In genomic region chr12:15644074-15644672, GRCm38 (mm10) we compare ENCODE assay signal across 15 mouse cellular contexts.
DNase-seq lines count a peak whose midpoint lies in the region; ATAC-seq lines count a peak whose summit lies in the region.
"Had no signal": no experiment of that assay in that cellular context is flagged by ENCODE, and none has a peak within 500 bp of the region (broad histone marks: within the 10 kb centered on the region; RNA-seq: fewer than 3 reads in every experiment).

No protein-coding gene starts in this region.

- no peak overlapping the region for H3K27ac ChIP-seq in forebrain, embryonic 14.5 days (ENCODE audit: low read depth, low read length)
- no peak overlapping the region for H3K27ac ChIP-seq in forebrain, embryonic 15.5 days (replicated peaks)
- H3K27ac ChIP-seq in midbrain, embryonic 12.5 days (replicated peaks) = no peak overlapping the region
- H3K27ac ChIP-seq in midbrain, embryonic 16.5 days (ENCODE audit: low read length) = no peak overlapping the region
- H3K27ac ChIP-seq in limb, embryonic 12.5 days = 0 out of 2 replicates have a peak overlapping the region, but pooled peaks have one; percentile 4
- H3K27ac ChIP-seq: heart, embryonic 13.5 days; hindbrain, embryonic 13.5 days had no signal

- no peak overlapping the region for H3K9ac ChIP-seq in forebrain, embryonic 14.5 days (ENCODE audit: low read length)
- H3K9ac ChIP-seq in forebrain, embryonic 15.5 days (replicated peaks) = no peak overlapping the region
- no peak overlapping the region for H3K9ac ChIP-seq in midbrain, embryonic 12.5 days (replicated peaks)
- no peak overlapping the region for H3K9ac ChIP-seq in midbrain, embryonic 16.5 days (ENCODE audit: low read depth, low read length)
- H3K9ac ChIP-seq in limb, embryonic 12.5 days (replicated peaks) = no peak overlapping the region
- H3K9ac ChIP-seq: heart, embryonic 13.5 days; hindbrain, embryonic 13.5 days had no signal

- no peaks in the 10 kb centered on the region for H3K27me3 ChIP-seq in forebrain, embryonic 14.5 days (replicated peaks; ENCODE audit: control insufficient read depth, insufficient read depth, low read length)
- H3K27me3 ChIP-seq in forebrain, embryonic 15.5 days = no peaks in the 10 kb centered on the region
- H3K27me3 ChIP-seq in midbrain, embryonic 12.5 days = no peaks in the 10 kb centered on the region
- no peaks in the 10 kb centered on the region for H3K27me3 ChIP-seq in midbrain, embryonic 16.5 days (ENCODE audit: control insufficient read depth, insufficient read depth, low read depth, low read length)
- no peaks in the 10 kb centered on the region for H3K27me3 ChIP-seq in limb, embryonic 12.5 days
- H3K27me3 ChIP-seq: heart, embryonic 13.5 days; hindbrain, embryonic 13.5 days had no signal

- no peaks in the 10 kb centered on the region; the same call in 1 of the 2 replicates for H3K4me1 ChIP-seq in forebrain, embryonic 14.5 days (ENCODE audit: control insufficient read depth, insufficient read depth, low read length)
- H3K4me1 ChIP-seq in forebrain, embryonic 15.5 days = 0 out of 2 replicates have a peak, but pooled peaks cover 5% of the 10 kb centered on the region
- H3K4me1 ChIP-seq in midbrain, embryonic 12.5 days = peaks cover 8% of the 10 kb centered on the region; the same call in 1 of the 2 replicates
- no peaks in the 10 kb centered on the region for H3K4me1 ChIP-seq in midbrain, embryonic 16.5 days (ENCODE audit: control insufficient read depth, insufficient read depth, low read length)
- peaks cover 45% of the 10 kb centered on the region for H3K4me1 ChIP-seq in limb, embryonic 12.5 days (replicated peaks)

- 27% methylated on average over 9 of the region's 9 CpGs for WGBS in forebrain, embryonic 14.5 days
- 27% methylated on average over 9 of the region's 9 CpGs for WGBS in forebrain, embryonic 15.5 days
- WGBS in midbrain, embryonic 12.5 days = 65% methylated on average over 9 of the region's 9 CpGs
- 57% methylated on average over 9 of the region's 9 CpGs for WGBS in midbrain, embryonic 16.5 days
- WGBS in limb, embryonic 12.5 days = 23% methylated on average over 9 of the region's 9 CpGs

- no peak overlapping the region for H3K4me3 ChIP-seq in forebrain, embryonic 14.5 days (ENCODE audit: low read depth, low read length)
- no peak overlapping the region for H3K4me3 ChIP-seq in forebrain, embryonic 15.5 days
- H3K4me3 ChIP-seq in midbrain, embryonic 12.5 days = no peak overlapping the region
- H3K4me3 ChIP-seq in midbrain, embryonic 16.5 days (ENCODE audit: low read depth, low read length) = no peak overlapping the region
- no peak overlapping the region for H3K4me3 ChIP-seq in limb, embryonic 12.5 days (replicated peaks)
- H3K4me3 ChIP-seq: heart, embryonic 13.5 days; hindbrain, embryonic 13.5 days had no signal

- DNase-seq in forebrain, embryonic 14.5 days (ENCODE audit: low spot score) = peak; percentile 38
- no peak for DNase-seq in embryo, embryonic 9.5 days (ENCODE audit: extremely low spot score)
- DNase-seq: cerebellum, adult 11 months; cerebellum, adult 8-10 months; cerebellum, postnatal 14 days; embryo, embryonic 11 days; gastrocnemius, postnatal 14 days; heart, postnatal 36 days had no signal

- no peaks in the 10 kb centered on the region for H3K36me3 ChIP-seq in forebrain, embryonic 14.5 days (ENCODE audit: control insufficient read depth, insufficient read depth, low read length)
- no peaks in the 10 kb centered on the region for H3K36me3 ChIP-seq in forebrain, embryonic 15.5 days
- no peaks in the 10 kb centered on the region for H3K36me3 ChIP-seq in midbrain, embryonic 12.5 days
- no peaks in the 10 kb centered on the region for H3K36me3 ChIP-seq in midbrain, embryonic 16.5 days (ENCODE audit: control insufficient read depth, insufficient read depth, low read length)
- H3K36me3 ChIP-seq in limb, embryonic 12.5 days = no peaks in the 10 kb centered on the region
- H3K36me3 ChIP-seq: heart, embryonic 13.5 days; hindbrain, embryonic 13.5 days had no signal

- no peaks in the 10 kb centered on the region for H3K9me3 ChIP-seq in forebrain, embryonic 14.5 days (replicated peaks; ENCODE audit: control insufficient read depth, low read length)
- H3K9me3 ChIP-seq in forebrain, embryonic 15.5 days = no peaks in the 10 kb centered on the region
- H3K9me3 ChIP-seq in midbrain, embryonic 12.5 days = no peaks in the 10 kb centered on the region
- H3K9me3 ChIP-seq in midbrain, embryonic 16.5 days (replicated peaks; ENCODE audit: control insufficient read depth, low read length, poor library complexity, severe bottlenecking) = no peaks in the 10 kb centered on the region
- no peaks in the 10 kb centered on the region for H3K9me3 ChIP-seq in limb, embryonic 12.5 days
- H3K9me3 ChIP-seq: heart, embryonic 13.5 days; hindbrain, embryonic 13.5 days had no signal

- peak; percentile 54 for ATAC-seq in forebrain, embryonic 14.5 days
- ATAC-seq in forebrain, embryonic 15.5 days (replicated peaks) = no peak
- ATAC-seq in midbrain, embryonic 12.5 days (ENCODE audit: low FRiP score, low read depth) = peak; percentile 41; the same call in 1 of the 2 replicates
- ATAC-seq in midbrain, embryonic 16.5 days = no peak
- ATAC-seq in limb, embryonic 12.5 days (ENCODE audit: insufficient number of reproducible peaks, insufficient read depth, low FRiP score, low TSS enrichment, low read depth) = no peak
- ATAC-seq: intestine, embryonic 16.5 days had no signal

- H3K4me2 ChIP-seq in forebrain, embryonic 14.5 days (ENCODE audit: low read length) = no peak overlapping the region
- H3K4me2 ChIP-seq in forebrain, embryonic 15.5 days (replicated peaks) = no peak overlapping the region
- H3K4me2 ChIP-seq in midbrain, embryonic 12.5 days (replicated peaks) = no peak overlapping the region
- no peak overlapping the region for H3K4me2 ChIP-seq in midbrain, embryonic 16.5 days (ENCODE audit: low read length)
- peak overlapping the region; percentile 13; the same call in 1 of the 2 replicates for H3K4me2 ChIP-seq in limb, embryonic 12.5 days
- H3K4me2 ChIP-seq: heart, embryonic 13.5 days; hindbrain, embryonic 13.5 days had no signal

Comparison
In these comparisons a context has a peak if more than half of its experiments do, and no peak if none do; other contexts are left out.
1. ATAC-seq: peak in forebrain, embryonic 14.5 days (single experiment) and midbrain, embryonic 12.5 days (single experiment); none in forebrain, embryonic 15.5 days (single experiment), midbrain, embryonic 16.5 days (single experiment) and limb, embryonic 12.5 days (single experiment).